Mouse (Mus musculus) liver, adult 2 months (tissue): Measurements from ENCODE around the gene Rap1a. TPM values are rescaled to one million over a fixed set of nuclear protein-coding genes. Genes with fewer than 3 reads are reported as not detected.

ENCODE experiments used
- DNase-seq: peaks from one replicate; pipeline ENCODE4 v3.0.0-alpha.2; 2011; ENCODE audit warnings: low read depth, low spot score; ENCODE audit errors: extremely low read depth
- H3K27ac ChIP-seq: fragments of 200-500 bp; replicated peaks from 2 replicates; pipeline ENCODE4 v1.5.1; 2012; ENCODE audit warnings: low read depth, mild to moderate bottlenecking, control low read depth, inconsistent platforms, low read length; ENCODE audit not compliant: insufficient read depth
- H3K27me3 ChIP-seq: fragments of 200-500 bp; 2 replicates; pipeline ENCODE4 v1.6.1; 2012; ENCODE audit warnings: mild to moderate bottlenecking, moderate library complexity, low read length, inconsistent platforms; ENCODE audit not compliant: control insufficient read depth, insufficient read depth
- H3K36me3 ChIP-seq: fragments of 200-500 bp; 2 replicates; pipeline ENCODE4 v1.6.1; 2012; ENCODE audit warnings: low read length, inconsistent platforms; ENCODE audit not compliant: control insufficient read depth, insufficient read depth
- H3K4me1 ChIP-seq: fragments of 200-500 bp; 2 replicates; pipeline ENCODE4 v1.6.1; 2011; ENCODE audit warnings: low read length; ENCODE audit not compliant: control insufficient read depth, insufficient read depth
- H3K4me3 ChIP-seq: fragments of 200-500 bp; 2 replicates; pipeline ENCODE4 v1.5.1; 2011; ENCODE audit warnings: low read depth, mild to moderate bottlenecking, control low read depth, low read length, moderate library complexity; ENCODE audit not compliant: insufficient read depth
- H3K79me2 ChIP-seq: fragments of 200-500 bp; 2 replicates; pipeline ENCODE4 v1.6.1; 2012; ENCODE audit warnings: inconsistent platforms, mild to moderate bottlenecking, low read length, moderate library complexity; ENCODE audit not compliant: control insufficient read depth, insufficient read depth
- H3K9ac ChIP-seq: fragments of 200-500 bp; 2 replicates; pipeline ENCODE4 v1.6.1; 2012; ENCODE audit warnings: low read depth, mild to moderate bottlenecking, control low read depth, inconsistent platforms, low read length
- CTCF ChIP-seq: fragments of 200-500 bp; IDR thresholded peaks from 2 replicates; pipeline ENCODE4 v1.5.1; 2011; ENCODE audit warnings: low read depth, low read length, control low read depth
- POLR2A ChIP-seq: fragments of 200-500 bp; IDR thresholded peaks from 2 replicates; pipeline ENCODE4 v1.6.1; 2011; ENCODE audit warnings: low read length, control low read depth; ENCODE audit not compliant: insufficient read depth; ENCODE audit errors: extremely low read depth
- WGBS: fragments of 180-500 bp; shearing (Covaris S2); methylation state at CpG from one replicate; pipeline ENCODE4 v1.1.7; 2018; 5-methylcytosine and 5-hydroxymethylcytosine counted together
- polyA plus RNA-seq: library from polyadenylated mRNA; depleted of rRNA; stranded (reverse); fragments of >200 nt; gene quantifications from 2 replicates; pipeline ENCODE4 v1.2.3, GENCODE M21; 2012
- total RNA-seq: library from RNA; depleted of rRNA; stranded (reverse); fragments of >200 nt; gene quantifications from 2 replicates; pipeline ENCODE4 v1.2.3, GENCODE M21; 2014

Gene Rap1a
- total and polyA plus RNA-seq, 2 experiments: 8.7 to 65.2 TPM

DNA sequence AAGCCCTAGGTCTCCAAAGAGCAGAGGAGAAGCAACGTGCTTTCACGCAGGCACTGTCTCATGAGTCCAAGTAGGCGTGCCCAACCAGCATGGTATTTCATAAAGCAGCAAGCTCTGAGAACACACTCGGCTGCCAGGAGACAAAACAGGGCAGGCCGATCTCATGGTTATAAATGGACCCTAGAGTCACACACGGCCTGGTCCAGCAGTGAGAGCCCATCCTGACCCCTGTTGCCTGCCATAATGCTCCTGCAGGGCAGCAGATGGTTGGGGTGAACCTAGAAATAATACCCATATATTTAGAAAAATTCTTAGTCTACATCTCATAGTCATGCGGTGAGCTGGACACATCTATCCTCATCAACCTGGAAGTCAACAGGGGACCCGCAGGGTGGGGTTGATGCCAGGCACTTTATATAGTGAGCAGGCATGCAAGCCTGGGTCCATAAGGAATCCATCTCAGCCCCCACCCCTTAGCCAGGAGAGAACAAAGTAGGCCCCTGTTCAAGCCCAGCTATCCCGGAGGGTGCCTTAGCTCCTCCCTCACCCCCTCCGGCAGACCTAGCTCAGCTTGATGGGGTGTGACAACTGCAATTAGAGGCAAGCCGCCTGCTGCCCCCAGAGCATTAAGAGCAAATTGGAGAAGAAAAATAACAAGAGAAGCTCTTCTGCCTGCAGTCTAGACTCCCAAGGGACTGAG, 83.1 kb downstream of the Rap1a start:
- no peak overlapping the region for H3K4me3 ChIP-seq
- H3K27ac ChIP-seq: no peak overlapping the region
- no peaks in the 10 kb centered on the region for H3K79me2 ChIP-seq
- WGBS: 89% methylated on average over 11 of the region's 11 CpGs
- DNase-seq: no peak
- TF ChIP-seq CTCF: no peak
- TF ChIP-seq POLR2A: no peak
- H3K9ac ChIP-seq: no peak overlapping the region
- no peaks in the 10 kb centered on the region for H3K4me1 ChIP-seq
- no peaks in the 10 kb centered on the region for H3K27me3 ChIP-seq
- no peaks in the 10 kb centered on the region for H3K36me3 ChIP-seq

DNA sequence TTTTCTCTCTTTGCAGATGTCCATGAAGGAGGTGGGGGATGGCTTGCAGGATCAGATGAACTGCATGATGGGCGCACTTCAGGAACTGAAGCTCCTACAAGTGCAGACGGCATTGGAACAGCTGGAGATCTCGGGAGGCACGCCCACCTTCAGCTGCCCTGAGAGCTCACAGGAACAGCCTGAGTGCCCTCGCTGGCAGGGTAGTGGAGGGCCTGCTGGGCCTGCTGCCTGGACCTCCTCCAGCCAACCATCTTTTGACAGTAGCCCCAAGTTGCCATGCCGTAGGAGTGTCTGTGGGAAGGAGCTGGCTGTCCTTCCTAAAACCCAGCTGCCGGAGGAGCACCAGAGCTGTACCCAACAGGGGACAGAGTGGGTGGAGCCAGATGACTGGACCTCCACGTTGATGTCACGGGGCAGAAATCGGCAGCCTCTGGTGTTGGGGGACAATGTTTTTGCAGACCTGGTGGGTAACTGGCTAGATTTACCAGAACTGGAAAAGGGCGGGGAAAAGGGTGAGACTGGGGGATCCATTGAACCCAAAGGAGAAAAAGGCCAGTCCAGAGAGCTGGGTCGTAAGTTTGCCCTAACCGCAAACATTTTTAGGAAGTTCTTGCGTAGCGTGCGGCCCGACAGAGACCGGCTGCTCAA, 84.7 kb downstream of the Rap1a start:
- Histone ChIP-seq H3K79me2 (no peaks in the 10 kb centered on the region), H3K4me3 (no peak overlapping the region), H3K4me1 (no peaks in the 10 kb centered on the region), H3K27ac (no peak overlapping the region), H3K9ac (no peak overlapping the region), H3K27me3 (no peaks in the 10 kb centered on the region), H3K36me3 (no peaks in the 10 kb centered on the region)
- no peak for TF ChIP-seq POLR2A
- TF ChIP-seq CTCF: no peak
- 81% methylated on average over 18 of the region's 18 CpGs for WGBS
- DNase-seq: no peak

DNA sequence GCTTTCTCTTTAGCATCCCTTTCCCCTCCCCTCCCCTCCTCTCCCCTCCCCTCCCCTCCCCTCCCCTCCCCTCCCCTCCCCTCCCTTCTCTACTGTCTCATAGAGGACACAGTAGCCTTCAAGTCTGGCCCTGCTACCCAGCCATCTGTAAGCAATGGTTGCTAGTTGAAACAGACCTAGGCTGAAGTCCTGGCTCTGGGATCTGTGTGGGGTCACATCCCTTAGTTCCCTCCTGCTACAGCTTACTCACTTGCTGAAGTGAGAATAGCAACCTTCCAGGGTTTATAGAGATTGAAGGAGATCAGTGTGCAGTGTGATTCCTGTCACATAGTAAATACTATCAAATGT, 86.3 kb downstream of the Rap1a start:
- Histone ChIP-seq H3K4me3 (no peak overlapping the region), H3K79me2 (no peaks in the 10 kb centered on the region), H3K27ac (no peak overlapping the region), H3K27me3 (no peaks in the 10 kb centered on the region), H3K4me1 (no peaks in the 10 kb centered on the region), H3K9ac (no peak overlapping the region), H3K36me3 (no peaks in the 10 kb centered on the region)
- TF ChIP-seq POLR2A (no peak), CTCF (no peak)
- DNase-seq: no peak

DNA sequence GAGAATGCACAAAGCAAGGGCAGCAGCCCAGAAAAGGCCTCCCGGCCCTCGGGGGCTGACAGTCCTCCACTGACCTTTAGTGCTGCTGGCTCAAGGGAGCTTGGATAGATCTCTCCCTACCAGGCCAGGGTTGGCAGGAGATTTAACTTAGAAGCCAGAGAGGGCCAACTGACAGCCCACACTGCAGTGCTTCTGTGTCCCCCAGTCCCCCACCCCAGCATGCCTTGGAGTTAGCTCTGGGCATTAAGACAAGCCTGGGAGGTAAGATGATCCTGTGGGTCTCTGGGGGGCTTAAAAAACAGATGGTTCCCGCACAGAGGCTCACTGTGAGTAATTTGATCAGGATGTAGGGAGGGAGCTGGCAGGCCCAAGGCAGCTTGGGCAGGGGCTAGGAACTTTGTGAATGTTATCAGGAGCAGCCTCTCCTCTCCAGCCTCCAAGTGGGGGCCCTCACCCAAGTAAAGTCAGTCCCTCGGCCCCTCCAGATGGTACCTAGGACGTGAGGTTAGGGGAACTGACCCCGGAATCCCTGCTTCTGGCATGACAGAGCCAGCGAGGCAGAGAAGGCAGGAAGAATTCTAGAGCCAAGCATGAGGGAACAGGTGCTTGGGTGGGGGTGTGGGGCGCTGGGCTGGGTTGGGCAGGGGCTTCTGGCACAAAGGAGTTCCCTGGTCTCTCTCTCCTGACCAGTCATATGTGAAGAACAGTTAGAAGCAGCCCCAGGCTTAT, 86.9 kb downstream of the Rap1a start:
- no peak overlapping the region for H3K4me3 ChIP-seq
- H3K27me3 ChIP-seq: no peaks in the 10 kb centered on the region
- H3K36me3 ChIP-seq: no peaks in the 10 kb centered on the region
- DNase-seq: no peak
- no peak overlapping the region for H3K27ac ChIP-seq
- H3K9ac ChIP-seq: no peak overlapping the region
- WGBS: 56% methylated on average over 8 of the region's 8 CpGs
- H3K4me1 ChIP-seq: no peaks in the 10 kb centered on the region
- H3K79me2 ChIP-seq: no peaks in the 10 kb centered on the region
- no peak for TF ChIP-seq POLR2A
- TF ChIP-seq CTCF: no peak

DNA sequence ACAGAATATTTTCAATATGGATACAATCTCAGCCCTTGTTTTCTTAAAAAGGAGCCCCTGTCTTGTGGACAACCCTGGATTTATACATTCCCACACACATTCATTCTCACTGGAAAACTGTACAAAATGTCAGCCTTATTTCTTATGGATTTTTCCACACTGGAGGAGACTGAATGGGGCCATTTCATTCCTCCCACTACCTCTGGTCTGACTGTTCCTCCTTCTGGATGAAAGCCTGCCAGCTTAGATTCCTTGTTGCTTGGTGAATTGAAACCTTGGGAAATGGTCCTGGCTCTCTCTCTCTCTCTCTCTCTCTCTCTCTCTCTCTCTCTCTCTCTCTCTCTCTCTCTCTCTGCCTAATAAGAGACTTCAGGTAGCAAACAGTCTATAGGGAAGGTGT, 88.3 kb downstream of the Rap1a start:
- TF ChIP-seq POLR2A: no peak
- no peak for TF ChIP-seq CTCF
- Histone ChIP-seq H3K27ac (no peak overlapping the region), H3K27me3 (no peaks in the 10 kb centered on the region), H3K36me3 (no peaks in the 10 kb centered on the region), H3K4me1 (no peaks in the 10 kb centered on the region), H3K9ac (no peak overlapping the region), H3K79me2 (no peaks in the 10 kb centered on the region), H3K4me3 (no peak overlapping the region)
- DNase-seq: no peak

DNA sequence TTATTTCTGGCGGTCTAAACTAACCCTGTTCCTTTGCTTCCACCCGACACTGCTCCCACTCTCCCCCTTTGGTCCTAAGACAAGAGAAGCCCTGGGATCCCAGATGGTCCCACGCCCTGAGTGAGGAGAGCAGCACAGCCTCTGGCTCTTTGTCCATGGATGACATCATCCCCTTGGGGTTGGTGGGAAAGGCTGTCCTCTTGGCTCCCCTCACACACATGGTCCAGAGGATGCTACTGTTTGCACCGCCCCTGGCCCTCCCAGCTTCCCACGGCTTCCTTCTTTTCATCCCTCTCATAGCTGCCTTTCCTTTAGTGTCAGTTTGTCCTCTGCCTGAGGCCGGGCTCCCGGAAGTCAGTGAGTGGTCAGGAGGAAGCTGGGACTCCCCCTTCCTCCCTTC, 89.4 kb downstream of the Rap1a start:
- 72% methylated on average over 7 of the region's 7 CpGs for WGBS
- Histone ChIP-seq H3K27me3 (no peaks in the 10 kb centered on the region), H3K9ac (no peak overlapping the region), H3K79me2 (no peaks in the 10 kb centered on the region), H3K4me3 (no peak overlapping the region), H3K27ac (no peak overlapping the region), H3K36me3 (no peaks in the 10 kb centered on the region), H3K4me1 (no peaks in the 10 kb centered on the region)
- DNase-seq: no peak
- no peak for TF ChIP-seq CTCF
- TF ChIP-seq POLR2A: no peak
